Mouse (Mus musculus) heart, adult 11 months (tissue): Measurements from ENCODE around the gene Ugt1a6a.
A peak's percentile ranks its signal among the peaks of the same experiment; 100 is the strongest.

Experiments used
- DNase-seq: peaks from one replicate; pipeline ENCODE4 v3.0.0; 2022

Ugt1a6a gene

DNA sequence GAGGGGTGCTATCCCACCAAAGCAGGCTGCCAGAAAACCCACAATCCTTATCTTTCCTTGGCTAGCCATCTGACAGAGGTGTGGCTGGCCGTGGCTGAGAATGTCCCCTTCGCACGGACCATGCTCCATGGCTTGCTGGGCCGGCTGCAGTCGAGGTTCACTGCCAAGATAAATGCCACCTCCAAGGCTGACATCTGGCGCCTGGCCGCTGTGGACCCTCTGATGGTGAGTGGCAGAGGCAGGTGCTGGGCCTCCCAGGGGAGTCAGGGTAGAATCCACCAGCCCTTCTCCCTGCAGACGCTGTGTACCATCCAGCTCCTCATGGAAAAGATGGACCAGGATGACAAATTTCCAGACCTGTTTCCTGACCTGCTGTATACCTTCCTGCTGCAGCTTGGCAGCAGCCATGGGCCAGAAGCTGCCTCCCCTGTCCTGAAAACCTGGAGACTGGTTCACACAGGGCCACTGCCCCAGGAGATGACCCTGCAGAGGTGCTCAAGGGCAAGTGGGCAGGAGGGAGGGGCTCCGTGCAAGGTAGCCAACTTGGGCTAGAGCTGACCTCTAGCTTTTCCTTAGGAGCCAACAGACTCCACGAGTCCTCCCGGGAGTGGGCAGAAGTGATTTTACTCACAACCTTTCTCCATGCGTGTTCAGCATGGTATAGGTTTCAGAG, 120.3 kb downstream of the Ugt1a6a start:
- DNase-seq, result peak; percentile 97

DNA sequence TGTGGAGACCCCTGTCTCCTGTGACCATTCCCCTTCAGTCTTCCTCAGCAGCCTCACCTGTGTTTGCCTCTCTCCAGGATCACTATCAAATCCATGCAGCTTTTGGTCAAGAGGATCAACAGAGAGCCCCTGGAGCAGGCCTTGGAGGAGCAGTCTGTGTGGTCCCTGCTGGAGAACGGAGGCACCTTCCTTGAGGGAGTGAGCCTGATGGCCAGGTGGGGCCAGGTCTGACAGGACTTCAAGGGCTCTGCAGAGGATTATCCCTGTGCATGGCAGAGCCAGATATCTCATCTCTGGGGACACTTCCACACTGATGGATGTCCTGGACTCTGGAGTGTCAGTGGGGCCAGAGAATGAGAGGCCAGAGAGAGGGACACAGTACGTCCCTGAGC, 120.9 kb downstream of the Ugt1a6a start:
- peak; percentile 96 for DNase-seq

DNA sequence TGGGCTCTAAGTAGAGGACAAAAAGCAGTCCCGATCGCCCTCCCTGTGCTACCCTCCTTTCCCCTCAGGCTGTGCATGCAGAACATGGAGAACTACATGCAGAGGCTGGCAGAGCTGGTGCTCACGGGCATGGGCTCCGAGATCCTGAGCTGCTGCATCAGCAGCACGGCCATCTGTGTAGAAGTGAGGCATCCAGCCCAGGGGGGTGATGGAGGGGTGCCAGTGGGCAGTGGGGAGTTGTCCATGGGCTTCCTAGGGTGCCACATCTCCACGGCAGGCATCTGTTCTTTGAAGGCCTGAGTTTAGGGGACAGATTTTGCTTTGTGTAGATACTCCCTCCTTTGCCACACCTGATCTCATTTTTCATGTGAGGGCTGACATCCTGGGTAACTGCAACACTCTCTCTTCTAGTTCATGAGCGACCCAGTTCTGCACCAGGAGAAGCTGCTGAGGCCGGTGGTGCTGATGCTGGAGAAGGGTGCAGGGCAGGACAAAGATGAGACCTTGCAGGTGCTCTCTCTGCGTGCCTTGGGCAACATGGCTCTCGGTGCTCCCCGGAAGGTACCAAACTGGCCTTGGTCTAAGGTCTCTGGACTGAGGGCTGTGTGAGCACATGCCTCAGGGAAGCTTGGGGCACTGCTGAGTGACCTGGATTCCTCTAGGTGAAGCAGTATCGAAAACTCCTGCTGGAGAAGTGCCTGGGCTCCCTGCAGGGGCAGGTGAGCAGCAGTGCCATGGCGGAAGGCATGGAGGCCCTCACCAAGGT, 121.6 kb downstream of the Ugt1a6a start:
- peak; percentile 96 for DNase-seq

DNA sequence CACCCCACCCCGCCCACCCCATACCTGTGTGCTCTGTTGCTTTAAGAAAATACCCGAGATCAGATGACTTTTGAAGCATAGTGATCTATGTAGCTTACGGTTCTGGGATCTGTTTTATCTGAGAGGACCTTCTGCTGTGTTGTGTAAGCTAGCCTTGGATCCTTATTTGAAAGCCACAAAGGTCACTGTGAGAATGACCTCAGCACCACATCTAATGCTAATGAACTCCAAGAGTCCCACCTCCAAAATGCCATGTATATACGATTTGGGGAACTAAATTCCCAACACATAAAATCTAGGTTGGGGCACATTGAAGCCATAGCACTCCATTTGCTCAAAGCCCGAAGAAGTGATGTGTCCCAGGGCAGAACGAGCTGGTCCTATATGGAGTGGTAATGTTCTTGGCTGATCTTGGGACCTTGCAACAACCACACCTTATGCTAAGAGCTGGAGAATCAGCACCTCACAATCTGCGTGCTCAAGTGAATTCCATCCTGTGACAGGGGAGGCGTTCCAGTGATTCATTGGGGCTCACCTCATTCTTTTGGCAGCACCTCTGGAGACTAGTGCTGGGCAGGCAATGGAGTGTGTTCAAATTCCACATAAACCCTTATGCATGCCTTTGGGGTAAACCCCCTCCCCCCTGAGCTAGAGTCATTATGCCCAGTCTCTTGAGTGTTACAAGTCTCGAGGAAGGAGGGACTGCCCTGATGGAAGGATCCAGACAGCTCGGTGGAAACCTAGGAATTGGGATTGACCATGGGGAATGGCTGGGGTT, 122.5 kb downstream of the Ugt1a6a start:
- peak; percentile 96 for DNase-seq

DNA sequence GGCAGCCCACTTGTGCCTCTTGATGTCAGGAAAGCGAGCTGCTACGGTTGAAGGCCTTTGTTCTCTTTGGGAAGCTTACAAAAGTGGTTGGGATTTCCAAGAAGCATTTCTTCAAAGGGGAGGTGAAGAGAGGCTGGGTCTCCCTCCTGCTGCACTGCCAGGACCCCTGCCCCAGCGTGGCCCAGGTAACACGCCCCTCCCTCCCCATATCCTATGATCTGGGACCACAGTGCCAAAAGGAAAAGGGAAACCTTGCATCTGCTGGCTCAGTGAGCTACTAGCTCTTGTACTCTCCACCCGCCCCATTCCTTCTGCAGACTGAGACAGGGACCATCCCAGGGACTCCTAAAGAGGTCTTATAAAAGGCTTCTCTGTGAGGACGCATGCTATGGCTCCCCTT, 123.1 kb downstream of the Ugt1a6a start:
- no peak for DNase-seq

DNA sequence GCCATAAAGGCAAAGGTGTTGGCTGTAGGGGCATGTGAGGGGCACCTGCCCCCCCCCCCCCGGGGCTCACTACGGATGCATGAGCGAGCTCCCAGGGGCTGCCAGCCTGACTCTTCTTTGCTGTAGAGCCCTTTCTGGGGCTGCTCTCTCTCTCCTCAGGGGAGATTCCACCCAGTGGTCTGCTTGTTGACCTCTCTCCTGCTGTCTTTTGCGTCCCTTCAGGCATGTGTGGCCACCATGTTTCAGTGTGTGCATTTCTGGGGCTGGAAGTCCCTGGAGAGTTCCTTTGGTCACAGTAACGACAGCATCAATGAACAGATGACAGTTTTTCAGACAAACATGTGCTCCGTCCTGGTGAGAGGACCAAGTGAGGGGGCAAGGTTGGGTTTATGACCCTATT, 123.8 kb downstream of the Ugt1a6a start:
- no peak for DNase-seq

DNA sequence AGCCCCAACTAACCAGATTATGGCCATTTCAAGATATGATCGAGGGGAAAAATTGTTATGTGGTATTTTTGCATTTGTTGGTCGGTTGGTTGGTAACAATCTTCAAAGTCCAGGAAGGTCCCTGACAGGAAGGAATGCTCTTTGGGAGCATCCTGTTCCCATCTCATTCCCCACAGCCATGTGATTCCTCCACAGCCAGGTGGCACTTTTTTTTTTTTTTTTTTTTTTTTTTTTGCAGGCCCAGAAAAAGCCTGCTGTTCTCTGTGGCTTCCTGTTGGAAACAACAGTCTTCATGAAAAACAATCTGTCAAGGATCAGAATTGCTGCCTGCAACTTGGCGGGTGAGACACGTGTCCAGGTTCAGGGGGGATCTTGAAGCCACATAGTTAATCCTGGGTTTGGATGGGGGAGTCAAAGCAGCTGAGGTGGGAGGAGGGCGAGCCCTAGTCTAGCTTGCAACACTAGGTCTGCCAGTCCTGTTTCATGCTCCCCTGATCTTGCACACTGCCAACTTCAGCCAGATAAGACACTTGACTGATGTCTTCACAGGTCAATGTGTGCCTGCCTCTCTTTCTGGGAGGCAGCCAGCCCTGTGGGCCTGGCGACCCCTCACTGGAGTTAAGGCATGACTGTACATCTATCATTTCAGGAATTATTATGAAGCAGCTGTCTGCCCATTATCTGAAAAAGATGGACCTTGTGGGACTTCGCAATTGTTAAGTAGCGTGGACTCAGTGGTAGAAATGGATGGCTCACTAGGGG, 124.5 kb downstream of the Ugt1a6a start:
- peak; percentile 97 for DNase-seq

DNA sequence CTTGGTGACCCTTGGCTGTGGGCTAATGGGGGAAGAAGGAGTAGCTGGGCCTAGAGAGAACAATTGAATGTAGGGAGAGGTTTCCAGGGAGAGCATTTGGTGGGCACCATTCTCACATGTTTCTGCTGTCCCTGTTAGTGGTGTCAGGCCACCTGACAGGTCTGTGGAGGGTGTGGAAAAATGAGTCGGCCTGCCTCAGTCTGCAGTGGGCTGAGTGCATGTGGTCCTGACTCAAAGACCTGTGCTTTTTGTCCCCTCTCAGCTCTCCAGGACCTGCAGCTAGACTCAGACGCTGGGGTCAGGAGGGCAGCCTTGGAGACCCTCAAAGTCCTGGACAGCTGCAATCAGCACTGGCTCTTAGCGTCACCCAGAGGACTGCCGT, 125.0 kb downstream of the Ugt1a6a start:
- DNase-seq, result peak; percentile 96

DNA sequence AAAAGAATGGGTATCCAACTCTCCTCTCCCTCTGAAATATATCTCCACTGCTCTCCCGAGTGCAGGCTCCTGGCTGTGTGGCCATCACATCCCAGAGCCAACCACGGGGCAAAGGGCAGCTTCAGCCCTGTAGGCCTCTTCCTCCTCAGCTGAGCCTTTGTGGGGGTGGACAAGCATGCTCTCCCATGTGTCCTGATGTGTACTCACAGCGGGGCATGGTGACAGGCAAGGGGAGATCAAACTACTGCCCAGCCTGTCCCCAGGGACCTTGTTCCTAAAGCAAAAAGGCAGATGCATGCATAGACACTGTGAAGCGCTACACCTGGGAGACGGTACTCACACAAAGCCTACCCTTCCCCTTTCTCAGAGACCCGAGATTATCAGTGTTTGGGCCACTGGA, 125.5 kb downstream of the Ugt1a6a start:
- peak; percentile 97 for DNase-seq

DNA sequence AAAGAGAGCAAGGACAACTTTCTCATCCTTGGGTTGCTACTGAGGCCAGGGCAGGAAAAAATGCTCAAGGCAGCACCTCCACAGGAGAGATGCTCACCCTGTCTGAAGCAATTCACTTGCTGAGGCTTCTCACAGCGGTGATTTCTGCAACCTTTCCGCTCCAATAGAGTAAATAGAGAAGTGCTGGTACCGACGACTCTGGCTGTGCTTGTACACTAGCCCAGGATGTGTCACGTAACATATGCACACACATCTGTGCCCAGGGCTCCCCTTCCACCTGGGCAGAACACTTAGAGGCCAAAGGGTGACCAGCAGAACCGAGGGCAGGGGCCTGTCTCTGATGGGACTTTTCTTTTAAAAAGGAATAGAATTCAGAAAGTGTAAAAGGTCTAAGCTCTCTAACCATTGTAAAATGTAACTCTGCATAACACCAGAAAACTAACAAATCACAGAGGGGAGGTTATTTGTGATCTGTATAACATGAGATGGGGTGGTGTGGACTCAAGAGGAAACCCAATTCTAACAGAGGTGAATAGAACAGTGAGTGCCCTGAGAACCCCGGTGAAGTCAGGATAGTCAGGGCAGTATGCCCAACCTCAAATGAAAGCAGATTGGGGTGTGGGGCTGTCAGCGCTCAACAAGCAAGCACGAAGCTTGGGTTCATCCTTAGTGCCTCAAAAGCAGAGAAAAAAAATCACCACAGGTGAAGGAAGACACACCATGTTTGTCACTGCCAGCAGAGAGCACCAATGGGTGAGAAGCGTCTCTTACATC, 126.2 kb downstream of the Ugt1a6a start:
- no peak for DNase-seq

DNA sequence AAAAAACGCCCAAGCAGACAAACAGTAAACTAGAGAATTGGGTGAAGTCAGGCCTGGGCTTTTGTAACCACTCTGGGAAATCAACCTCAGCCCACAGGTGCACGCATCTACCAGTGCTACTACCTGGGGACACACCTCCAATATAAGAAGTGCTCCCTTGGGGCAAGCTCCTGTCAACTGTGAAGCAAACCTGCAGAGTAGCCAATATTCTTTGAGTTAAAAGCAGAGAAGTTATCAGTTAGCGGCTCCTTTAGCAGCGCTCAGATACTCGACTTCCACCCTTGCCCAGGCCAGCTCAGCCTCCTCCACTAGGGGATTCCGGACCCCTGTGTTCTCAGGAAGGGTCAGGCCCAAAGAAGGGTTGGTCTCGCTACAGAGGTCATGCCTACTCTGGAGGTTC, 127.1 kb downstream of the Ugt1a6a start:
- DNase-seq, result no peak

DNA sequence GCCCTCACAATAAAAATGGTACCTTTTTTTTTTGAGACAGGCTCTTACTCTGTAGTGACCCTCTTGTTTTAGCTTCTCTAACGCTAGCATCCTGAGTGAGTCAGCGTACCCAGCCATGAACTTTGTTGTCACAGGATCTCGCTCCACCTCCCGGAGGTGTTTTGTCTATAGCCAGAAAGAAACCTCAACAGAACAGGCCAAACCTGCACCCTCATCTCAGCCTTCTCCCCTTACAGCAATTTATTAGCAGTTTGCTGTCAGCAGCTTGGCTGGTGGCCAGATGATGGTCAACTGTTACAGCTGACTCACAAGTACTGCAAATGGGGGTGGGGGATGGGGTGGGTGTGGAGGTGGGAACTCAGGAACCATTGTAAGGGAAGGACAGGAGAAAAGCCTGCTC, 127.6 kb downstream of the Ugt1a6a start:
- DNase-seq, result no peak

DNA sequence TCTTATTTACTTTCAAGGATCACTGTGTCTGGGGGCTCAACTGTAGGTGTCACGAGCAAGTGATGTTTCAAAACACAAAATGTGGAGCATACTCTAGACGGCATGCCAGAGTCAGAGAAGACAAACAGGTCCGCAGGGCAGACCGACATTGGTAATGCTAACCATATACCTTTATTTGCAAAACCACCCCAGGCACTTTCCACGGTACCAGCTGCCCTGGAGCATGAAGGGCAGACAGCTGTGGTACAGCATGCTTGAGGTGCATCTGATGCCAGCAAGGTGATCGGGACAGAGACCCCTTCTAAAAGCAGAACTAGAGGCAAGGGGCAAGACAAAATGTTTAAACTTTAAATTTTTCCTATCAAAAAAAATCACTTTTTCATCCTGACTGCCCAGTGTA, 128.4 kb downstream of the Ugt1a6a start:
- no peak for DNase-seq

DNA sequence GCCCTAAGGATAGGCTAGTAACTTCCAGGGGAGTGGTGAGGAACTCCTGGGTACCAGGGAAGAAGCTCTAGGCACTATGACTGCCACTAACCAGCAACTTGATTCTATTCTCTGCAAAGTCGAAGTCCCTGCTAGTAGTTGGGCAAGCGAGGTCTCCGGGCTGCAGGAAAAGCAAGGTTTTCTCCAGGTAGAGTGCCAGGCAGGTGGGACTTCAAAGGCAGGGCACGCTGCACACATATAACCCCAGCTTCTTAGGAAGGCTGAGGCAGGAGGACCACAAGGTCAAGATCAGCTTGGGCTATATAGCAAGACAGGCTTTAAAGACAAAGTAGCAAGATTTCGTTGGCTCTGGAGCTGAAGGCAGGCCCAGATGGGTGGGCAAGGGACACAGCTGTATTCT, 129.2 kb downstream of the Ugt1a6a start:
- no peak for DNase-seq

DNA sequence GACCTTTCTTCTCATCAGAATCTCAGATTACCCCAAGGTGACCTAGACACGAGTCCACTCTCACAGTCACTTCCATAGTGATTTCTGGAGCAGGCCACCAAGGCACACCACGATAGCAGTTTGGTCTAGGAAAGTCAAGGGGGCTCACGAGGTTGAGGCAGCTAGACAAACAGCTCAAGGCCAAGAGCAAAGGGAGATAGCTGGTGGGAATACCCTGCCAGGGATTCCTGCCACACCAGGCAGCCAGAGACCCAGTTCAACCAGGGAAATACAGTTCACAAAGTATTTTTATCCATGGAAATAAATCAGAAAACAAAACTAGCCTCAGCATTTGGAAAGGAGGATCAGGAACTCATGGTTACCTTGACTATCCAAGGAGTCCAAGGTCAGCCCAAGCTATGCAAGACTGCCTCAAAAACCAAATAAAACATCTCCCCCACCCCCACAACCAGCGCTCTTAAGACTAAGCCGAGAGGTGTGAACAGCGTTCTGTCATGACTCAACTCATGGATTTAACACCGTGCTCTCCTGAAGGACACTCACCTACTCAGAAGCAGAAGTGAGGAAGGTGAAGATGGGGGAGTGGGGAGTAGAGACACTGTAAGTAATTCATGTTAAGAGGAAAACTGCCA, 129.7 kb downstream of the Ugt1a6a start:
- DNase-seq, result no peak

DNA sequence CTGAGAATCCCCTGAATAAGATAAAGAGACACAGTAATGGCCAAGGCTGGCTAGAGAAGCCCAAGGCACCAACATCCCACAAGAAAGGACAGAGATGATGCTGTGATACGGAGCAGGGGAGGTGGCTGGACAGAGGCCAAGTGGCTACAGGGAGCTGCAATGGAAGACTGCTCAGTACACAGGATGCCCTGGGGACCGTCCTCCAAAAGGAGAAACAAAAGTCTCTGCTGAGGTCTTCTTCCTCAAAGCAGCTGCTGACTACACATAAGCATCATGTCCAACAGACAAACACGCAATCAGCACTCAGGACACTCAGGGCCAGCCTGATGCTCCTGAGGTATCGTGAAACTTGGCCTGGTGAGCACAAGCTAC, 130.2 kb downstream of the Ugt1a6a start:
- no peak for DNase-seq

DNA sequence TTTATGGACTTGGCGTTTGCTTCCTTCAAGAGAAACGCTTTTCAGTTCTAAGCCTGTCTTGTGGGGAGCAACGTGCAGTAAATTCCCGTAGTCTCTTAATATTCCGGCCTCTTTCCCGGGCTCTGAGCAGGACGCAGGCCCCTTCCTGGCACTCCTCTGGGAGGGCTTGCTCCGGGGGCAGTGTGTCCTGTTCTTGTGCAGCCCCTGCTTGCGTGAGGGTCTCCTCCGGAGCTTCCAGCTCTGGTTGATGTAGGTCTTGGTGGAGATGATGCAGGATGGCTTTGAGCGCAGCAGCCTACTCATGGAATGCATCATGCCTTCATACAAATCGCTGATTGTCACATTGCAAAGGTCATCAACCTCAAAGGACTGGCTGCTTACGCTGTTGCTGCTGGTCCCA, 131.5 kb downstream of the Ugt1a6a start:
- no peak for DNase-seq

DNA sequence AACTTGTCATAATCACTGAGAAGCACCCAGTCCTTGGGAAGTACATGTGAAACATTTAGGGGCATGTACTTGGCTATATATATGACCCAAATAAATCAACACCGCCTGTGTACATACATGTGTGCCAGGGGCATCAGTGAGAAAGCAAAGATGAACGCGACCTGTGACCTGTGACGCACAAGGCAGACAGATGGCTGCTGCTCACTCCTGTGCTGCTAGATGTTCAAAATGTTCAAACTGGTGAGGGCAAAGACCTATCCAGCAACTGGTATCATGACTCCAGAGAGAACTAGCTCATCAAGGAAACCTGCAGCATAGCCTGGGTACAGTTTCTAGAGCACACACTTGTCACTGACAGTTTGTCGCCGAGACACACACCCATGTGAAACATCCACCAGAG, 132.9 kb downstream of the Ugt1a6a start:
- no peak for DNase-seq

DNA sequence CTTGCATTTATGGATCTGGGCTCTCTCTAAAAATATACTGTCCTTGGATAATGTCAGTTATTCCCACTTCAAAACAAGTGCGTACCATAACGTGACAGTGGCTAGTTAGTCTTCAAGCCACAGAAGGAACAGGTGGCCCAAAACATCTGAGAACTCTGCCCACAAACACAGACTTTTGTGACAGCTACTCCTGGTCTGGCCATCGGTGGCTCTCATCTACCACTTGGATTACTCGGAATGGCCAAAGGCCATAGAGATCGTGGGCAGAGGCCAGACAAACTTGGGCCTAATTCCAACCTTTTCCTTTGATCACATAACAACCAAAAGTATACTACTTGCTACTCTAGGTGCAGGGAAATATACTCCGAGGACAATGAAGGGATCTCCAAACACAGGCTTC, 133.5 kb downstream of the Ugt1a6a start:
- DNase-seq, result no peak
